Mouse (Mus musculus) embryonic fibroblast, embryonic 13.5 days (primary cell): ENCODE measurements at regions not wholly inside any gene's neighbourhood (a gene's known extent, or its start where the extent isn't known, plus 50 kb on each side); places are given as distances from the start of the nearest gene placed in this dataset.

ENCODE experiments used
- CTCF ChIP-seq: IDR thresholded peaks from 2 replicates; pipeline ENCODE4 v1.5.1; 2011; ENCODE audit warnings: mild to moderate bottlenecking, control low read depth, low read length, moderate library complexity, borderline replicate concordance; ENCODE audit not compliant: insufficient read depth
- POLR2A ChIP-seq: IDR thresholded peaks from 2 replicates; pipeline ENCODE4 v1.6.1; 2011; ENCODE audit warnings: low read depth, mild to moderate bottlenecking, control low read depth, low read length, moderate library complexity

DNA sequence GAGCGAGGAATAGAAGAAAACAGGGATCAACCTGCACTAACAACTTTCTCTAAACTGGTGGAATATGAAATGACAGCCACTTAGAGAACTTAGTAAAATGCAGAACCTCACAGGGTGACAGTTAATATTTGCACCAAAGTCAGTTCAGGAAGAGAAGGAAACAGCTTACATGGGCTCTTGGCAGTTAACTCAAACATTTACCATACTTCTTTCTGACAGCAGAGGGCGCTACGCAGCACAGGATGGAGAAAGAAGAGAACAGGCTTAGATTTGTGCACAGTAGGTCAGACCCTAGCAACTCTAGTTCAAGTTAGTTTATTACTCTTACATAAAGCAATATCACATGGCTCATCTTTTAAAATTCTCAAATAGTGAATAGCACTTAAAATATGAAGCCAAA lies 261.3 kb downstream of the Gm45692 start:
- TF ChIP-seq CTCF = peak; percentile 24; the same call in 1 of the 2 replicates
- no peak for TF ChIP-seq POLR2A
